Mouse (Mus musculus) gastrocnemius, adult 18-20 months (tissue): ENCODE data around the gene Agrp. TPM values are rescaled to one million over a fixed set of nuclear protein-coding genes. Genes with fewer than 3 reads are reported as not detected.
"Not testable (repeated sequence)": the region's sequence is repeated elsewhere in the genome, so short reads cannot be mapped to it uniquely, and the experiment has no call there.

Source experiments
- DNase-seq: peaks from one replicate; pipeline ENCODE4 v3.0.0; 2021; ENCODE audit warnings: low spot score
- total RNA-seq, 2 experiments: library from RNA; stranded (reverse); gene quantifications; 2 replicates each; pipeline ENCODE4 v1.2.3; 2021

Agrp gene
- total RNA-seq, 2 experiments from 2014 or later, result 0.52 to 1.2 TPM

DNA sequence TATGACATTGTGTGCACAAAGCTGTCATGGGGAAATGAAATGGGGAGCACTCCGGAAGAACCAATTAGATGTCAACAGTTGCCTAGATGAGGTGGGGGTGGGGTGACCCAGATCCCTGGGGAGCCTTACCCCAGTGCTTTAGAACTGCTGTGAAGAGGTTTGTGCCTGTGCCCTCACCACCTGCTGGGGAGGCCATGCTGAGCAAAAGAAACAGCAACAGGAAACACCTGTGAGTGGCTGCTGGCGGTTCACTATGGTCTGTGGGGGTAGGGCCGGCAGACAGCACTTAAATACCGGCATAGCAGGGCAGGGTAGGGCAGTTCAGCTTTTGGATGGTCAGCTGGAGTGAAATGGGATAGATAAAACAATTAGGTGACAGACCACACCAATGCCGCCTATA, 14.1 kb downstream of the Agrp start:
- no peak for DNase-seq

DNA sequence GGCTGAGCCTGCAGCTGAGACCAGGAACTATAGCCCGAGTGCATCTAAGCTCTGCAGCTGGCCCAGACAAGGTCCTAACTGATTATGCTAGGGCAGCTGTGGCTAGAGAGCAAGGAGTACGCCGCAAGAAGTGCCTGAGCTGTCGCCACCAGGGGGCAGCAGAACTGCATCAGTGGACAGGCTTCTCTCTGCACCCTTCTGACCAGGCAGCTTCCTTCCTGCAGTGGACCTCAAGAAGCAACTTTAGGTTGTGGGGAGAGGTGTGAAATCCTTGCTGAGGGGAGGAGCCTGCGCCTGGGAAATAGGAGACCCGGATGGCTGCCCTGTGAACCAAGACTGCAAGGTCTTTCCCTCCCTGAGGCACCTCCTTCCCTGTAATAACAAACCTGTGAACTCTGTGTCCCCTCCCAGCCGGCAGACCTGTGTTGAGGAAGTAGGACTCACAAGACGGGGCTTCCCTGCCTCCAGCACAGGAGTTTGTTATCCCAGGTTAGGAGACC, 14.7 kb downstream of the Agrp start:
- peak; percentile 92 for DNase-seq

DNA sequence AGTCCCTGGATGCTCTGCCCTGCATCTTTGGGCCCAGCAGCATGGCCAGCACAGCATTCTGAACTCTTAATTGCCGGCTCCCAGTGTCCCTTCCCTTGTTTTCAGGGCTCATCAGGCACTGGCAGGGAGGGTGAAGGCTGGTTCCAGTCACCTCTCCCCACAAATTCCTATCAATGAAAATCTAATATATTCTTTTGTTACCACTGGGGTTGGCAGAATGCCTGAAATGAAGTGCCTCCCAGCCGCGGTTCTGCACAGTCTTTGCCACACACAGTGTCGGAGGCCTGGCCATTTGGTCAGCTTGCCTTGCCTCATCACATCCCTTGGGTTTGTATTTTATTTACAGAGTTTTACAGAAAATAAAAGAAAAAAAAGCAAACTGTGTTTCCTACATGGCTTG, 15.4 kb downstream of the Agrp start:
- no peak for DNase-seq

DNA sequence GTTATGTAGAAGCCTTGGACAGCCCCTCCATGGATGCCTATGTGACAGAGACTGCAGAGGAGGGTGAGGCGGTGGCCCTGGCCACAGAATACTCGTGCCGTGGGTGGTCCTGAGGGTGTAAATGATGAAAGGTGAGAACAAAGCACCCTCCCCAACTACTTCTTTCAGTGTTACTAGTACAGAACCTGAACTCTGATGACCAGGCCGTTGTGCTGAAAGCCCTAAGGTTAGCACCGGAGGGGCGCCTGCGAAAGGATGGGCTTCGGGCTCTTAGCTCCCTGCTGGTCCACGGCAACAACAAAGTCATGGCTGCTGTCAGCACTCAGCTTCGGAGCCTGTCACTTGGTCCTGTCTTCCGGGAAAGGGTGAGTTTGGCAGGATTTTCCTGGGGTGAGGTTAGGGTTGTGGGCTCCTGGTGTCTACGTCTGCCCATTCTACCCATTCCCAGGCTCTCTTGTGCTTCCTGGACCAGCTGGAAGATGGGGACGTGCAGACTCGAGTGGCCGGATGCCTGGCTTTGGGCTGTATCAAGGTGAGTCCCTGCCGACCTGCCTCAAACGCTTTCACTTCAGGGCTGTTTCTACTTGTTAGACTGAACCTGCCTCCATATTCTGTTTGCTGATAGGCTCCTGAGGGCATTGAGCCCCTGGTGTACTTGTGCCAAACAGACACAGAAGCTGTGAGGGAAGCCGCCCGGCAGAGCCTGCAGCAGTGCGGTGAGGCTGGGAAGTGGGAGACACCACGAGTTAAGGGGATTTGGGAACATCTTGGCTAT, 16.1 kb downstream of the Agrp start:
- no peak for DNase-seq

DNA sequence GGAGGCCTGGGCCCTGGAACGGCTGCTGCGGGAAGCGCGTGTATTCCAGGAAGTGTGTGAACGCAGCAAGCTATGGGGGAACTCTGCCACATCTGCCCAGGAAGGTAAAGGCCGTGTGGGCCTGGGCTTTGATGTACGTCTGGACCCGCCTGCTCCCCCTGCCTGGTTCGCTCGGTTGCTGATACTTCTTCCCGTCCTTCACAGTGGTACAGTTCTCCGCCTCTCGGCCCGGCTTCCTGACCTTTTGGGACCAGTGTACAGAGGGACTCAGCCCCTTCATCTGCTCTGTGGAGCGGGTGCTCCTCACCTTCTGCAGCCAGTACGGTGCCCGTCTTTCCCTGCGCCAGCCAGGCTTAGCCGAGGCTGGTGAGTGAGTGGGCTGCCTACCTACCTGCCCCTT, 17.0 kb downstream of the Agrp start:
- DNase-seq, result no peak

DNA sequence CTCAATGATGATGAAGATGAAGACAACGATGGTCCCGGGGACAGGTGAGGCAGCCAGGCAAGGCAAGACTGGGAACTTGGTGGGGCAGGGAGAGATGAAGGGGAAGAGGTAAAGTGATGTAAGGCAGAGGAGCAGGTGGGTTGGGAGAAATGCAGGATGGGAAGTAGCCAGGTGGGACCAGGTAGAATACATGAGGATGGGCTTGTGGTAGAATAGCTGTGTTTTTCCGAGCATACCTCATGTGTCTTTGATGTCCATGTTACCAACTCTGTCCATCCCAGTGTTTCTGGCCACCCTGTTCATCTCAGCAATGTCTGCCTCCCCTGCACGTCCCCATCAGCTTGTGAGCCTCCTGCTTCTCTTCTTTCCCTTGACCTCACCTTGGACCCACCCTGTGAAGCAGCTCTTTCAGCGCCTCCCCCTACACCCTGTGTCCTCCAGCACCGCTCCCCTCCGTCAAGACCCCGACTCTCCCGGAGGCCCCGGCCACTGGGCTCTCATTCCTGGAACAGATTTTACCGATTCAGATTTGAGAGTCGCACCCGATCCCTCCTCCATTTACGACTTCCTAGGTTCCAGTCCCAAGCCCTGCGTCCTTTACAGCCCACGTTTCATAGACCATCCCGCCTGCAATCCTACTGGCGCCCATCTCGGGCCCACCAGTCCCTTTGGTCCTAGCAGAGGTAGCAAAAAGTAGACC, 18.2 kb downstream of the Agrp start:
- no peak for DNase-seq

DNA sequence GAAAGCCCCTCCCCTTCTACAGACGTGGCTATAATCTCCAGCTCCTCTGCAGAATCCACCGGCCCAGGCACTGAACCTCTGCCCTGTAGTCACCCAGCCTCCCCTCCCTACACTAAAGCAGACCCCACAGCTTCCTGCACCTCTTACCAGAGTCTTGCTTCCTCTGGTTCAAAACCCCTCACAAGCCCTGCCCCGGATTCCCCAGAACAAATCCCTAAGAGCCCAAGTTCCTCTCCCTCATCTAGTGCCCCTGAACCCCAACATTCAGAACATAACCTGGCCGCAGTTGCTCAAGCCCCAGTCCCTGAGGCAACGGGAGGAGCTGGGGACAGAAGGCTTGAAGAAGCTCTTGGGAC, 18.9 kb downstream of the Agrp start:
- no peak for DNase-seq

DNA sequence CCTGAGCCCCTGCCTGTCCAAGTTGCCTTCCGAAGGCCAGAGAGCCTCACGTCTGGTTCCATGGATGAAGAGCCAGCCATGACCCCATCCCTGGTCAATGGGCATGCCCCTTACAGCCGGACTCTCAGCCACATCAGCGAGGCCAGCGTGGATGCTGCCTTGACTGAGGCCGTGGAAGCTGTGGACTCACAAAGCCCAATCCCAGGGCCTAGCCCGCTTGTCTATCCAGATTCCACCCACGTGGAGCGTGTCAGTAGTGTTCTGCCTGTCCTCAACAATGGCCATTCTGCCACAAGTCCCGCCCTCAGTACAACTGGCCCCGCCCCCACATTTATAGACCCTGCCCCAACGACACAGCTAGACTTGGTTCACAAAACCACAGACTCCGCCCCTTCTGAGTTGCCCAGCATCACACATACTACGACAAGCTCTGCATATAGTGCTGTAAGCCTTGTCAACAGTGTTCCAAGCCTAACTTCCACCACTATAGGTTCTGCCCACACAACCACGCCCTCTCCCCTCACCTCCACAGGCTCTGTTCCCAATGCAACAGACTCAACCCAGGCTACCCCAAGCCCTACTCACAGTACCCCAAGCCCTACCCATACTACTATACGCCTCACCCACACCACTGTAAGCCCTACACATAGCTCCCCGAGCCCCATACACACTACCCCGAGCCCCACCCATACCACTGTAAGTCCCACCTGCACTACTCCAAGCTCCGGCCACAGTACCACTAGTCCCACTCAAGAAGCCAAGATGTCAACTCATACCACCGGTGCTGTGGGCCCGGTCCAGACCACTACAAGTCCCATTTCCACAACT, 19.5 kb downstream of the Agrp start:
- DNase-seq, result no peak

DNA sequence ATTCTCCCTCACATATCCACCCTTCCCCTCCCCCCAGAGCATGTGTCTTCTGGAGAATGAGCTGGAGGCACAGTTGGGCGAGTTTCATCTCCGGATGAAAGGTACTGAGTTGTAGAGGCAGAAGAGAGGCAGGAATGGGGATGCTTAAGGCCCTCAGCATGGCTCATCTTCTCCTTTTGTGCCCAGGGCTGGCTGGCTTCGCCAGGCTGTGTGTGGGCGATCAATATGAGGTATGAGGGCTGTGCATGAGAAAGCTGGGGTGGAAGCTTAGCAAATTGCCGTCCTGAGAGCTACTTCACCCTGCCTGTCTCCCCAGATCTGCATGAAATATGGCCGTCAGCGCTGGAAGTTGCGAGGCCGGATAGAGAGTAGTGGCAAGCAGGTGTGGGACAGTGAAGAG, 21.3 kb downstream of the Agrp start:
- no peak for DNase-seq

DNA sequence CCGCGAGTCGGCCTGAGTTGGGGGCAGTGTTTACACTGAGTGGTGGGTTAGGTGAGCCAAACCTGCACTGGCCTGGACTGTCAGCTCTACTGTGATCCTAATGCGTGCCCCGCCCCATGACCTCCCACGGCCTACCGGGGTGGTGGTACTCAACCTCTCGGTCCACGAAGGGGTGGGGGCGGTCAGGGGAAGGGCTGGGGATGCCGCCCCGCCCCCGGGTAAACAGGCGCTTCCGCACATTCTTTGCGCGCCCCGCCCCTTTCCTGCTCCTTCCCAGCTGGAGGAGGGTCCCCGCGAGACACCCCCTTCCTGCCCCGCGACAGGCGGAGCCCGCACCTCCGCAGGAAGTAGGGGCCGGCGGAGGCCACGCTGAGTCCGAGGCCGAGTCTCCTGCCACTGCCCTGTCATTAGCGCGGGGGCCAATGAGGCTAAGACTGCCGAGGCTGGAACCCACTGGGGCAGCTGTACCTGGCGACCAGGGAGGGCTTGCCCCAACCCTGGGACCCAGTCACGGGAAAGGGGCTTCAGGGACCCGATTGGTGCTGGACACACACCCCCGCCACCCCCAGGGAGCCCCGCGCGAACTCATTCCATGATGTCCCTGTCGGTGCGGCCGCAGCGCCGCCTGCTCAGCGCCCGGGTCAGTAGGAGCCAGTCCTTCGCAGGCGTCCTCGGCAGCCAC, 23.2 kb downstream of the Agrp start:
- DNase-seq, result peak; percentile 51

DNA sequence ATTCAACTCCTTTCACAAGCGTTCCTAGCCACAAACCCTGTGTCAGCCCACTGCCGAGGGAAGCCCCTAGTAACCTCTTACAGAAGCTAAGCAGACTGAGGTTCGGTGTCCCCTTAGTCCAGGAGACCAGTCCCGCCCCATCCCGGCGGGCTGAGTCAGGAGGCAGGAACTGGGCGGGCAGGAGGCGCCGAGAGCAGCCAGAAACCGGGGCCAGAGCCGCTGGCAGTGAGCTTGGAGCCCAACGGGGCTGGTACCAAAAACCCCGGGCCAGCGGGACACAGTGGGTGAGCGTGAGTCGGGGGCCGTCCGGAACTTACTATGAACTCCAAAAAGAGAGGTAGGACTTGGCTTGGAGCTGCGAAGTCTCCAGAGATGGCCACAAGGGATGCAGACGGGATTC, 24.2 kb downstream of the Agrp start:
- peak; percentile 50 for DNase-seq

DNA sequence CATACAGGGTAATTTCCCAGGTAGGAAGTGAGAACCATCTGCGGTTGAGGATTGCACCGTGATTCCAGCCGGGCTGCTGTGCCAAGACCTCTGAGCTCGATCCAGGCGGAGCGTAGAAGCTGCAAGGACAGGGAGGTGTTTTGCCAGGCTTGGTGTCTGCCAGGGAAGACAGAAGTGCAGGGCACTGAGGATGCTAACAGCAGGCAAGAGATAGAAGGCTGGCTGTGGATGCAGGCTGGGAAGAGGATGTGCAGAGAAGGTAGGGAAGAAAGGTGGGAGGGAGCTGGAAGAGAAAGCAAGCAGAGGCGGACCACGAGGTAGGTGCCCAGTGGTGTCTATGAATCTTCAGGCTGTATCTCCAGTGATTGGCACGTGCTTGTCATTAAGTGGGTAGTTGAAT, 25.4 kb downstream of the Agrp start:
- peak; percentile 46 for DNase-seq

DNA sequence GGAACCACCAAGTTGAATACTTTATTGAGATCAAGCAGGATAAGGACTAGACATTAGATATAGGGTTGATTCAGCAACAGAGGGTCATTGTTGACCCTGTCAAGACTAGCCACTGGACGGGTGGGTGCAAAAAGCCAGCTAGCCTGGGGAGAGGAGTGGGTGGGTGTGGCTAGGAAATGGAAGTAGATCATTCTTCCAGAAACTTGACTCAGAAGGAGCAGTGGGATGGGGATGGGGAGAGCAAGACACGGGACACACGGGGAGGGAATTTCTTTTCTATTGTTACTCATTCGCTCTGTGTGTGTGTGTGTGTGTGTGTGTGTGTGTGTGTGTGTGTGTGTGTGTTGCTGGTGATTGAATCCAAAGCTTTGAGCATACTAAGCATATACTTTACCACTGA, 27.4 kb downstream of the Agrp start:
- no peak for DNase-seq

DNA sequence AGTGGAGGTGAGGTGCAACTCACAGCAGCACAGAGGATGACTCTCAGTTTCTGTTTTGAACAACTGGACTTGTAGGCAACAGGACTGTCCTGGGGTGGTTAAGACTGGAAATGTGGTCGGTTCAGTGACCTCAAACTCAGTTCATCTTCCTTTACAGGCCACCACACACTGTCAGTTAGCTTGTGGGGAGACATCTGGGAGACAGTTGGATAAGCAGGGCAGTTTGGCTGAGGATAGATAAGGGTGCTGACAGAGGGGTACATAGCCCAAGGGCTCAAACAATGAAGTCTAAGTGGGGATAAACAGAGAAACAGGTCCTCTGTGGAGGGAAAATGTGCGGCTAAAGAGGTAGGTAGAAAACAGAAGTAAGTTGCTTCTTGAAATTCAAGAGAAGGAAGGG, 27.8 kb downstream of the Agrp start:
- DNase-seq, result no peak

DNA sequence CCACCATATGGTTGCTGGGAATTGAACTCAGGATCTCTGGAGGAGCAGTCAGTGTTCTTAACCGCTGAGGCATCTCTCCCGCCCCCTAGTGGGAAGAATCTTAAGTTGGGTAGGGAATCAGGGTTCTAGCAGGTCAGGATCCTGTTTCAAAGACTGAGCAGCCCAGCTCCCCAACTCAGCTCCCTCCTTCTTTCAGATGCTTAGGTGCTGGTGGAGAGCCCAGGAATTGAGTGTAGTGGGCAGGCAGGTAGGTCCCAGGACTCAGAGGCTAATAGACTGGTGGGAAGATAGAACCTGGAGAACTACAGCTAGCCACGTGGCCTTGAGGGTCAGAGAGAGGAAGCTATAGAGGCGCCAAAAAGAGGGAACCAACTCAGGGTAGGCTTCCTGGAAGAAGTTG, 29.5 kb downstream of the Agrp start:
- DNase-seq, result no peak

DNA sequence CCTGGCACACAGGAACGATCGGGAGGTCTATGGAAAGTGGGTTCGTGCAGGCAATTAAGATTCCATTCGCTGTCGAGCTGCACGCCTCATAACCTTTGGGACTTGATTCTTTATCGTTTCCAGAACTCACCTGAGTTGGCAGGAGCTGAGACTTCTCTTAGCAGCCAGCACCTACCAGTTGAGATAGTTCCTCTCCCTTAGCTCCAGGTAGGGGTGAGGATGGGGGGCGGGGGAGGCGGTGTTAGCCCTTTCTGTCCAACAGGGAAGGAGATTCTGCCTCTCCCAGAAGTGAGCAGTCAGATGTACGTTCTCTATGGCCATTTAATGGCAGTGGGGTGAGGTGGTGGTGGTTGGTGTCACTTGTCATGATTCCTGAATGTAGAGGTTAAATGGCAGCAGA, 30.1 kb downstream of the Agrp start:
- DNase-seq, result no peak

DNA sequence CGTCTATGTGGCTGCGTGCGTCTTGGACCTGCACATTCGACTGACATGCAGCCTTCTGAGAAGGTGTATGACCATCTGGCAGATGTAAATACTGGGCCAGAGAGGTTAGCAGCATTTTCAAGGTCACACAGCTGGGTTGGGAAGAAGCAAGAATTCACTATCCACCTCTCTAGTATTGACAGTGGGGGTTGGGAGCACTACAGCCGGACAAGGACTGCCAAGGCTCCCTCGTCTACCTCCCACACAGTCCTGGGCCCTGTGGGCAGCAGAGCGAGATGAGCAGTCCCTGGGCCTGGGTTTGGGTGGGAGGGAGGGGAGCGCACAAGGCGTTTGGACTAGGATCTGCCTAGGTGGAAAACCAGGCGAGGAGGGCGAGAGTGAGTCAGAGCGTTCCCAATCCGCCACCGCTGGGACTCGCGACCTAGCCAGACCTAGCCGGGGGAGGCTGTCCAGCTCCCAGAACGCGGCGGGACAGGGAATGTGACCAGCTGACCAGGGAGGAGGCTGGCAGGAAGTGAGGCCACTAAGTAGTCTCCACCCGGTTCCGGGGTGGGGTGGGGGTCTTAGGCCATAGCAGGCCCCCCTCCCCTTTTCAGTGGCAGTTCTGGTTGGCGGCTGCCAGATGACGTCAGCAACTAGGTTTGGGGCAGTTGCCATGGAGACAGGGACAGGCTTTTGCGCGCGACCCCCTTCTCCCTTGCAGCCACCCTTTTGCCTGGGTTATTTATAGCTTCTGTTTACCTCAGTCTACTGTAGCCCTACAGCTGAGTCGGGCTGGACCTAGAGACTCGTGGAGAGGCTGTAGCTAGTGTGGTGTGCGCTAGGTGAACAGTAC, 30.8 kb downstream of the Agrp start:
- peak; percentile 84 for DNase-seq

DNA sequence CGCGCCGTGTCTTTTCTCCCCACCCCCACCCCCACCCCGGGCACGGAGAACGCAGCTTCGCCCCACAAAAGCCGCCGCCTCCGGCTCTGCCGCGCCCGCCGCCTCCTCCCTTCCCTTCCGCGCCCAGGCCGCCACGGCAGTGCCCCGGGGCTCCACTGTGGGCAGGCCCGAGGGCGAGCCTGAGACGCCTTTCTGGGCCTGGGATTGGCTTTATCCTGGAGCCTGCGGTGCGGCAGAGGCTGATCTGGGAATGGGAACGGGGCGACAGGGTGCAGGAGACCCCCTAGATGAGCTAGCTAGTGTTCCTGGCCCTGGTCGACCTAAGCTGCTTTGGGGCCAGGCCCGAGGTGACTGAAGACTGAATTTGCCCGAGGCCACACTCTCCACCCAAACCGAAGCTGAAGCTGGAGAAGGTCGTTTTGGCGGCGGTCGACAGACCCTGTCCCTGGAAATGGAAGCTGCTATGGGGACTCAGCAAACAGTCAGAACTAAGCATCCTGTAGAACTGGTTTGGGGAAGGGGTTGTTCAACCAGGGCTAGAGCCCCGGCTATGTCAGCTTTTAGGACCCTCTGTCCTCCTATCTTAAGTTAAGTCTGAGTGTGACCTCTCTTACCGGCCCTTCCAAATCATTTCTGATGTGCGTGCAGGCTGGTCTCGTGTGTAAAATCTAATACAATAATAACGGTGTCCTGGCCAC, 31.6 kb downstream of the Agrp start:
- no peak for DNase-seq

DNA sequence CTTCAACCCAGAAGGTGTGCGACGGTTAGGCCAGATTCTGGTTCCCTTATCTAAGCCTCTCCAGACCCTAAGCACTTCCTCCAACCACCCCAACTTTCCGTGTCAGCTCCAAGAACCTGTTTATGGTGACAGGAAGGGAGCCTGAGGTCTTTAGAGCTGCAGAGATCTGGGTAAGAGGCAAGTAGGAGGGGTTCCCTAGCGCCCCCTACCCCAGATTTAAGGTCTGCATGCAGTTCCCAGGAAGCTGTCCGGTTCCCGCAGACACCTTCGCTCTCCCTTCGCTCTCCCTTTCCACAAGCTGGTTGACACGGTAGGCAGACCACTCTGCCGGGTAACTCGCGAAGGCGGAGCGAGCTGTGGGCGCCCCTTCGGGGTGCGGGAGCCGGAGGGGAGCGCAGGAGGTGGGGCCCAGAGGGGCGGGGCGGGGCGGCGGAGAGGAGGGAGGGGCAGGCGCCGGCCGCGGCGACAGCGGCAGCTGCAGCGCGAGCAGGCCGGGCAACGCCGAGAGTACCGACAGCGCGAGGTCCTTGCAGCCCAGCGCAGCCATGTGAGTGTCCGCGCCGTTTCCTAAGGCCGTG, 32.3 kb downstream of the Agrp start, which contains the start of gene Ripor1:
Gene Ripor1, plus strand, starts transcription at position 452 of the 578 bp plus-strand sequence.
- DNase-seq, result peak; percentile 68

DNA sequence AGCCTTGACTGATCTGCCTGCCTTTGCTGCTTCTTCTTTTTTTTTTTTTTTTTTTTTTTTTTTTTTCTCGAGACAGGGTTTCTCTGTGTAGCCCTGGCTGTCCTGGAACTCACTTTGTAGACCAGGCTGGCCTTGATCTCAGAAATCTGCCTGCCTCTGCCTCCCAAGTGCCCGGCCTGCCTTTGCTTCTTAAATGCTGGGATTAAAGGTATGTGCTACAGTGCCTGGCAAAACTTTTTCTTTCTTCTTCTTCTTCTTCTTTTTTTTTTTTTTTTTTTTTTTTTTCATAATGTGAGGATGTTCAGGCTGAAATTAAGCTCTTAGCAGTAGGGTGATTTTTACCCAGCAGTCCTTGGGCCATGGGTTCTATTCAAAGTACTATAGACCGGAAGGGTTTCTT, 34.7 kb downstream of the Agrp start:
- not testable (repeated sequence) for DNase-seq
